Mouse (Mus musculus) kidney, embryonic 15.5 days (tissue): Measurements from ENCODE around the gene Sox13. TPM values are rescaled to one million over a fixed set of nuclear protein-coding genes. Genes with fewer than 3 reads are reported as not detected.
"Not testable (repeated sequence)": the region's sequence is repeated elsewhere in the genome, so short reads cannot be mapped to it uniquely, and the experiment has no call there.

ENCODE experiments used
- ATAC-seq: fragments of 200-750 bp; cut with Nextera tagmentation; replicated peaks from 2 replicates; pipeline ENCODE4 v1.8.0; 2017; ENCODE audit warnings: moderate TSS enrichment; ENCODE audit not compliant: low FRiP score
- H3K27ac ChIP-seq: fragments of 300-500 bp; sonication (generic); 2 replicates; pipeline ENCODE4 v1.5.1; 2015; ENCODE audit warnings: mild to moderate bottlenecking, inconsistent platforms
- H3K27me3 ChIP-seq: fragments of 300-500 bp; sonication (generic); 2 replicates; pipeline ENCODE4 v1.6.1; 2015; ENCODE audit warnings: inconsistent platforms
- H3K36me3 ChIP-seq: fragments of 300-500 bp; sonication (generic); 2 replicates; pipeline ENCODE4 v1.6.1; 2015; ENCODE audit warnings: inconsistent platforms
- H3K4me1 ChIP-seq: fragments of 300-500 bp; sonication (generic); 2 replicates; pipeline ENCODE4 v1.6.1; 2015; ENCODE audit warnings: inconsistent platforms
- H3K4me2 ChIP-seq: fragments of 300-500 bp; sonication (generic); 2 replicates; pipeline ENCODE4 v1.6.1; 2015; ENCODE audit warnings: moderate library complexity, mild to moderate bottlenecking, inconsistent platforms
- H3K4me3 ChIP-seq: fragments of 300-500 bp; sonication (generic); replicated peaks from 2 replicates; pipeline ENCODE4 v1.5.1; 2015; ENCODE audit warnings: mild to moderate bottlenecking, inconsistent platforms
- H3K9ac ChIP-seq: fragments of 300-500 bp; sonication (generic); 2 replicates; pipeline ENCODE4 v1.6.1; 2015; ENCODE audit warnings: mild to moderate bottlenecking, inconsistent platforms
- H3K9me3 ChIP-seq: fragments of 300-500 bp; sonication (generic); replicated peaks from 2 replicates; pipeline ENCODE4 v1.6.1; 2016; ENCODE audit warnings: inconsistent platforms
- WGBS: fragments of 180-500 bp; shearing (Covaris S2); methylation state at CpG from one replicate; pipeline ENCODE4 v1.1.7; 2015; ENCODE audit warnings: mixed read lengths; 5-methylcytosine and 5-hydroxymethylcytosine counted together
- polyA plus RNA-seq: library from polyadenylated mRNA; unstranded; fragments of >200 nt; fragmentation: Nextera tagmentation; extraction: Ambion mirVana; gene quantifications from 2 replicates; pipeline ENCODE4 v1.2.1, GENCODE M21; 2015

Gene Sox13
- polyA plus RNA-seq, 1 experiment from 2014 or later, result 16.2 TPM

DNA sequence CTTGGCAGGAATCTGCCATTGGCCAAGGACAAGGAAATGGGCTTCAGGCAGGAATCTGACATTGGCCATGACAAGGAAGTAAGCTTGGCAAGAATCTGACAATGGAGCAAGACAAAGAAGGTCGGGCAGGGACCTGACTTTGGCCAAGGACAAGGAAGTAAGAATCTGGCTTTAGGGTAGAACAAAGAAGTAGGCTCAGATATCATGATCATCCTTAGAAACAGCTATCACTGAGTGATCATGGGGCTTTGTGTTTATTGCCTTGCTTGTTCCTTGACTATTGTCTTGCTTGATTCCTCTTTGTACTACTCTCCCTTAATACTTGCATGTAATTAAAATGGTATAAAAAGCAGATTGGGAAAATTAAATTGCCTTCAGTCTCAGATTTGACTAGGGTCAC is 83.8 kb downstream of the Sox13 start:
- H3K9ac ChIP-seq, H3K4me3 ChIP-seq, H3K27ac ChIP-seq, H3K36me3 ChIP-seq, H3K27me3 ChIP-seq, H3K4me2 ChIP-seq, H3K4me1 ChIP-seq, ATAC-seq, H3K9me3 ChIP-seq: not testable (repeated sequence)
- 64% methylated on average over 1 of the region's 1 CpGs for WGBS

DNA sequence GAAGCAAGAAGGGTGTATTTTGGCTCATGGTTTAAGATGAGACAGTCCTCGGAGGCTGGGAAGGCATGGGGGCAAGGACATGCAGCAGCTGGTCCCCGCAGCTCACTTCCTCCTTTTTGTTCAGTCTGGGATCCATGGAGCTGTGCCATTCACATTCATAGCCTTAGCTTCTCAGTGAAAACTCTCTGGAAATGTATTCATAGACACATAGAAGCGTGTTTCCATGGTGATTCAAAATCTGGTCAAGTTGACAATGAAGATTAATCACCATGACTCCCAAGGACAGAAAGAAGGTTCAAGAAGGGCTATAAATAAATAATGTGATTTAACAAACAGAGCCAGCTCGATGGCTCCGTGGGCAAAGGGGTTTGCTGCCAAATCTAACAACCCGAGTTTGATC is 90.2 kb downstream of the Sox13 start:
- no peaks in the 10 kb centered on the region for H3K9me3 ChIP-seq
- no peak overlapping the region for H3K27ac ChIP-seq
- H3K4me1 ChIP-seq, result peaks cover 8% of the 10 kb centered on the region
- H3K27me3 ChIP-seq, result peaks cover 25% of the 10 kb centered on the region
- no peak overlapping the region for H3K4me2 ChIP-seq
- H3K4me3 ChIP-seq, result no peak overlapping the region
- no peaks in the 10 kb centered on the region for H3K36me3 ChIP-seq
- ATAC-seq, result no peak
- H3K9ac ChIP-seq, result no peak overlapping the region
- 85% methylated on average over 6 of the region's 6 CpGs for WGBS

DNA sequence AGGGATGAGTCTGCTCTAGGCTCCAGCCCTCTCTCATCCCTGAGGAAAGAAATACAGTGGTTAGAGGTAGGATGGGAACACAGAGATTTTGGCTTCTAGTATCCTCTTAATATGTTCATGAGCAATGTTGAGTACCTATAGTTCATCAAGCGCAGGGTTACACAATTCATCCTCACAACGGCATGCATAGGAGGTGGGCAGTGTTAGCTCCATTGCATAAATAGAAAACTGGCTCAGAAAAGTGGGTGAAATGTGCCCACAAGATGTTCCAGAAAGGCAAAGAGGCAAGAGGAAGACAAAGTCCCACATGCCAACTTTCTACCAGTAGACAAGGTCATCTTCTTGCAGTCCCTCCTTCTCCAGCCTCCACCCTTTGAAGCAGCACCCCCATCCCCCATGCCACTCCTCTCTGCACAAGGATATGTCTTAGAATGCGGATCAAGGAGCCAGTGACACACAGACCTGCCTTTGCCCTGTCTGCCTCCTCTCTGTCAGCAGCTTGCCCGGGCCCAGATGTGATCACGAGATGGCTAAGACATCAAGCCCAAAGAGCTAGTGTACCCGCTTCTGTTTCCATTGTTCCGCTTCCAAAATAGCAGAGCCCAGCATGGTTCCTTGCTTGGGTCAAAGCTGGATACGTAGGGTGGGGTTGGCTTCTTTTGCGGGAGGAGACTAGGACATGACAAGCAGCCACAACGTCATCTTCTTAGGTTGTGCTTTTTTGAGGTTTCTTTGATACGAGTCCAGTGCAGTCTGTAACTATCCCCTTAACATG is 91.3 kb downstream of the Sox13 start:
- Histone ChIP-seq H3K36me3 (no peaks in the 10 kb centered on the region), H3K9ac (no peak overlapping the region), H3K27me3 (peaks cover 36% of the 10 kb centered on the region), H3K9me3 (no peaks in the 10 kb centered on the region), H3K27ac (no peak overlapping the region), H3K4me3 (no peak overlapping the region), H3K4me2 (no peak overlapping the region), H3K4me1 (peaks cover 8% of the 10 kb centered on the region)
- 91% methylated on average over 11 of the region's 11 CpGs for WGBS
- no peak for ATAC-seq

Other genes with a start within 250 kb of the Sox13 start
- 4.5 and 5.2 TPM in 2 replicates for gene Golt1a, start 114.6 kb downstream of the Sox13 start, polyA plus RNA-seq
- gene Kiss1, start 102.5 kb downstream of the Sox13 start, polyA plus RNA-seq, result not detected in 2 replicates
- 251 and 332 TPM in 2 replicates for gene Ren1, start 73.9 kb downstream of the Sox13 start, polyA plus RNA-seq
- gene Etnk2, start 60.8 kb downstream of the Sox13 start, polyA plus RNA-seq, result 3.3 and 4.0 TPM in 2 replicates
- 699 and 775 TPM in 2 replicates for gene Snrpe, start 185.9 kb upstream of the Sox13 start, polyA plus RNA-seq
- not detected in 2 replicates for gene Zbed6, start 236.5 kb upstream of the Sox13 start, polyA plus RNA-seq
- gene Gm38394, start 236.9 kb upstream of the Sox13 start, polyA plus RNA-seq, result 5.1 and 5.3 TPM in 2 replicates